Mouse (Mus musculus) liver, adult 2 months (tissue): Measurements from ENCODE around the gene Jarid2.
"Not testable (repeated sequence)": the region's sequence is repeated elsewhere in the genome, so short reads cannot be mapped to it uniquely, and the experiment has no call there.

Source experiments
- CTCF ChIP-seq: fragments of 200-500 bp; IDR thresholded peaks from 2 replicates; pipeline ENCODE4 v1.5.1; 2011; ENCODE audit warnings: low read depth, low read length, control low read depth
- POLR2A ChIP-seq: fragments of 200-500 bp; IDR thresholded peaks from 2 replicates; pipeline ENCODE4 v1.6.1; 2011; ENCODE audit warnings: low read length, control low read depth; ENCODE audit not compliant: insufficient read depth; ENCODE audit errors: extremely low read depth

- TF ChIP-seq CTCF, POLR2A: not testable (repeated sequence)
These were observed 5.8 kb upstream of the Jarid2 start for GRCm38 (mm10) chr13:44723522-44723921.
